20 mouse cellular contexts compared by ENCODE assay signal in genomic region chr12:76087025-76087424, GRCm38 (mm10).
DNase-seq lines count a peak whose midpoint lies in the region; ATAC-seq lines count a peak whose summit lies in the region.
"Had no signal": no experiment of that assay in that cellular context is flagged by ENCODE, and none has a peak within 500 bp of the region (broad histone marks: within the 10 kb centered on the region; RNA-seq: fewer than 3 reads in every experiment).

No protein-coding gene starts in this region.

- DNase-seq in thymus, postnatal 14 days, result peak; percentile 36
- DNase-seq in thymus, adult 18-20 months, result no peak
- DNase-seq in R1 (ENCODE audit: low read depth, low spot score), result peak; percentile 21
- peak; percentile 79 for DNase-seq in naive thymus-derived CD4-positive, alpha-beta T cell, adult 2 months (ENCODE audit: low read depth)
- no peak for DNase-seq in frontal cortex, postnatal 10 days (ENCODE audit: low spot score in 2 of 2)
- no peak for DNase-seq in layer of hippocampus, adult 18-20 months (ENCODE audit: low spot score in 2 of 2)
- no peak for DNase-seq in forebrain, embryonic 14.5 days (ENCODE audit: low spot score)
- DNase-seq: cerebellum, postnatal 10 days; embryo, embryonic 11 days; heart, postnatal 36 days; kidney, adult 2 months had no signal

- peaks cover 42% of the 10 kb centered on the region for H3K36me3 ChIP-seq in forebrain, embryonic 14.5 days (ENCODE audit: control insufficient read depth, insufficient read depth, low read length)
- H3K36me3 ChIP-seq: liver, embryonic 15.5 days had no signal

- no peak overlapping the region for H3K9ac ChIP-seq in forebrain, embryonic 14.5 days (ENCODE audit: low read length)
- H3K9ac ChIP-seq: forebrain, embryonic 15.5 days; heart, embryonic 13.5 days; hindbrain, embryonic 15.5 days; limb, embryonic 13.5 days; liver, embryonic 15.5 days; midbrain, embryonic 15.5 days had no signal

- H3K4me1 ChIP-seq in forebrain, embryonic 14.5 days (ENCODE audit: control insufficient read depth, insufficient read depth, low read length), result no peaks in the 10 kb centered on the region
- H3K4me1 ChIP-seq: liver, embryonic 15.5 days had no signal

- no peak overlapping the region for H3K4me3 ChIP-seq in forebrain, embryonic 14.5 days (ENCODE audit: low read depth, low read length)
- H3K4me3 ChIP-seq: erythroblast, embryonic 14.5 days; forebrain, embryonic 15.5 days; heart, embryonic 13.5 days; hindbrain, embryonic 15.5 days; limb, embryonic 13.5 days; liver, embryonic 15.5 days; megakaryocyte, embryonic 14.5 days; midbrain, embryonic 15.5 days had no signal

- no peaks in the 10 kb centered on the region for H3K9me3 ChIP-seq in forebrain, embryonic 14.5 days (replicated peaks; ENCODE audit: control insufficient read depth, low read length)
- H3K9me3 ChIP-seq: forebrain, embryonic 15.5 days; heart, embryonic 13.5 days; hindbrain, embryonic 15.5 days; limb, embryonic 13.5 days; liver, embryonic 15.5 days; megakaryocyte, embryonic 14.5 days; midbrain, embryonic 15.5 days had no signal

- 90% methylated on average over 13 of the region's 13 CpGs for WGBS in forebrain, embryonic 14.5 days

- no peak overlapping the region for H3K4me2 ChIP-seq in forebrain, embryonic 14.5 days (ENCODE audit: low read length)
- H3K4me2 ChIP-seq: forebrain, embryonic 15.5 days; heart, embryonic 13.5 days; hindbrain, embryonic 15.5 days; limb, embryonic 13.5 days; liver, embryonic 15.5 days; midbrain, embryonic 15.5 days had no signal

- no peaks in the 10 kb centered on the region for H3K27me3 ChIP-seq in forebrain, embryonic 14.5 days (replicated peaks; ENCODE audit: control insufficient read depth, insufficient read depth, low read length)
- H3K27me3 ChIP-seq: forebrain, embryonic 15.5 days; heart, embryonic 13.5 days; hindbrain, embryonic 15.5 days; limb, embryonic 13.5 days; midbrain, embryonic 15.5 days; Patski had no signal

- ATAC-seq in forebrain, embryonic 14.5 days, result no peak
- ATAC-seq: forebrain, embryonic 15.5 days; midbrain, embryonic 15.5 days; Patski had no signal

- H3K27ac ChIP-seq in forebrain, embryonic 14.5 days (ENCODE audit: low read depth, low read length), result no peak overlapping the region
- H3K27ac ChIP-seq: forebrain, embryonic 15.5 days; heart, embryonic 13.5 days; hindbrain, embryonic 15.5 days; limb, embryonic 13.5 days; liver, embryonic 15.5 days; midbrain, embryonic 15.5 days had no signal

Comparison
In these comparisons a context has a peak if more than half of its experiments do, and no peak if none do; other contexts are left out.
1. DNase-seq: peak in thymus, postnatal 14 days (single experiment), R1 (single experiment) and naive thymus-derived CD4-positive, alpha-beta T cell, adult 2 months (single experiment); none in thymus, adult 18-20 months (0 of 2), frontal cortex, postnatal 10 days (0 of 2), layer of hippocampus, adult 18-20 months (0 of 2) and forebrain, embryonic 14.5 days (single experiment).